Mouse (Mus musculus) thymus, adult 2 months (tissue): ENCODE data around the gene Prss16. TPM values are rescaled to one million over a fixed set of nuclear protein-coding genes. Genes with fewer than 3 reads are reported as not detected.
"Not testable (repeated sequence)": the region's sequence is repeated elsewhere in the genome, so short reads cannot be mapped to it uniquely, and the experiment has no call there.

Source experiments
- DNase-seq: peaks from one replicate; pipeline ENCODE4 v3.0.0; 2021
- H3K27ac ChIP-seq: fragments of 200-500 bp; 2 replicates; pipeline ENCODE4 v1.5.1; 2012; ENCODE audit warnings: low read length, control low read depth; ENCODE audit not compliant: control insufficient read depth, insufficient read depth
- H3K27me3 ChIP-seq: fragments of 200-500 bp; 2 replicates; pipeline ENCODE4 v1.6.1; 2012; ENCODE audit warnings: mild to moderate bottlenecking, low read length, moderate library complexity, mixed read lengths; ENCODE audit not compliant: control insufficient read depth, insufficient read depth
- H3K36me3 ChIP-seq: fragments of 200-500 bp; 2 replicates; pipeline ENCODE4 v1.6.1; 2012; ENCODE audit warnings: mild to moderate bottlenecking, low read length, moderate library complexity; ENCODE audit not compliant: control insufficient read depth, insufficient read depth
- H3K4me1 ChIP-seq: fragments of 200-500 bp; replicated peaks from 2 replicates; pipeline ENCODE4 v1.6.1; 2012; ENCODE audit warnings: low read length; ENCODE audit not compliant: control insufficient read depth, insufficient read depth
- H3K4me3 ChIP-seq: fragments of 200-500 bp; 2 replicates; pipeline ENCODE4 v1.5.1; 2012; ENCODE audit warnings: mild to moderate bottlenecking, low read length, control low read depth, moderate library complexity; ENCODE audit not compliant: control insufficient read depth, insufficient read depth
- CTCF ChIP-seq: fragments of 200-500 bp; IDR thresholded peaks from 2 replicates; pipeline ENCODE4 v1.5.1; 2012; ENCODE audit warnings: mild to moderate bottlenecking, control low read depth, low read length, moderate library complexity, borderline replicate concordance; ENCODE audit not compliant: control insufficient read depth, poor library complexity, insufficient read depth; ENCODE audit errors: extremely low read depth
- POLR2A ChIP-seq: fragments of 200-500 bp; IDR thresholded peaks from 2 replicates; pipeline ENCODE4 v1.6.1; 2012; ENCODE audit warnings: mild to moderate bottlenecking, low read length, control low read depth, moderate library complexity; ENCODE audit not compliant: control insufficient read depth, poor library complexity, insufficient read depth; ENCODE audit errors: extremely low read depth
- WGBS: fragments of 180-500 bp; shearing (Covaris S2); methylation state at CpG from one replicate; pipeline ENCODE4 v1.1.7; 2018; 5-methylcytosine and 5-hydroxymethylcytosine counted together
- polyA plus RNA-seq: library from polyadenylated mRNA; depleted of rRNA; stranded (reverse); fragments of >200 nt; gene quantifications from 2 replicates; pipeline ENCODE4 v1.2.3, GENCODE M21; 2012

Prss16 gene
- polyA plus RNA-seq, 1 experiment: 1,004 TPM

DNA sequence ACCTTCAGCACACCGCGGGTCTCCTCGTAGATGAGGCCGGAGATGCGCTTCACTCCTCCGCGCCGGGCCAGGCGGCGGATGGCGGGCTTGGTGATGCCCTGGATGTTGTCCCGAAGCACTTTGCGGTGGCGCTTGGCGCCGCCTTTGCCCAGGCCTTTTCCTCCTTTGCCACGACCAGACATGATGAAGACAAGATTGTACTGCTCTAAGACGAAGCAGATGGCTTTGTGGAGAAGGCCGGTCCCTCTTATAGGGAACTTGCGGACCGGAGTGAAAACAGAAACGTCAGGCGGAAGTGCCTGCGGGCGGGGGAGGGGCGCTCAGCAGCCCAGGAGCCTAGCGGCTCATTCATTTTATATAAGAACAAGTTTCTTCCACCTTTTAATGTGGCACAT lies 31.6 kb upstream of the Prss16 start, which contains the start of gene Hist1h4i:
Gene Hist1h4i (minus strand): TSS at position 221 of the 395 bp plus-strand sequence.
- Histone ChIP-seq H3K4me3 (peak within 1 kb of the TSS; percentile 44), H3K4me1 (peaks cover 12% of the 10 kb centered on the region), H3K27ac (peak within 1 kb of the TSS; percentile 95)
- peak; percentile 97 for DNase-seq
- H3K36me3 ChIP-seq, H3K27me3 ChIP-seq: not testable (repeated sequence)
- peak; percentile 87 for TF ChIP-seq POLR2A
- under 1% methylated on average over 26 of the region's 27 CpGs for WGBS

- no peak for DNase-seq
- H3K36me3 ChIP-seq: no peaks in the 10 kb centered on the region
- H3K27ac ChIP-seq: peak overlapping the region; percentile 95
- H3K4me3 ChIP-seq: peak overlapping the region; percentile 44
- no peak for TF ChIP-seq POLR2A
- TF ChIP-seq CTCF: no peak
- under 1% methylated on average over 24 of the region's 24 CpGs for WGBS
- H3K27me3 ChIP-seq: no peaks in the 10 kb centered on the region
- peaks cover 12% of the 10 kb centered on the region for H3K4me1 ChIP-seq
Measured at GRCm38 (mm10) chr13:22040464-22041141, 31.1 kb upstream of the Prss16 start.

- Histone ChIP-seq H3K4me1 (peaks cover 9% of the 10 kb centered on the region), H3K4me3 (no peak overlapping the region), H3K36me3 (no peaks in the 10 kb centered on the region), H3K27me3 (no peaks in the 10 kb centered on the region), H3K27ac (no peak overlapping the region; the same call in 1 of the 2 replicates)
- TF ChIP-seq POLR2A (no peak), CTCF (no peak)
- DNase-seq: no peak
- WGBS: 22% methylated on average over 2 of the region's 2 CpGs
Measured at GRCm38 (mm10) chr13:22039951-22040463, 30.5 kb upstream of the Prss16 start.

- Histone ChIP-seq H3K27me3 (no peaks in the 10 kb centered on the region), H3K27ac (no peak overlapping the region; the same call in 1 of the 2 replicates), H3K4me1 (peaks cover 9% of the 10 kb centered on the region), H3K4me3 (no peak overlapping the region), H3K36me3 (no peaks in the 10 kb centered on the region)
- TF ChIP-seq CTCF (no peak), POLR2A (no peak)
- 85% methylated on average over 5 of the region's 5 CpGs for WGBS
- DNase-seq: no peak
Measured at GRCm38 (mm10) chr13:22039364-22039763, 29.8 kb upstream of the Prss16 start.

DNA sequence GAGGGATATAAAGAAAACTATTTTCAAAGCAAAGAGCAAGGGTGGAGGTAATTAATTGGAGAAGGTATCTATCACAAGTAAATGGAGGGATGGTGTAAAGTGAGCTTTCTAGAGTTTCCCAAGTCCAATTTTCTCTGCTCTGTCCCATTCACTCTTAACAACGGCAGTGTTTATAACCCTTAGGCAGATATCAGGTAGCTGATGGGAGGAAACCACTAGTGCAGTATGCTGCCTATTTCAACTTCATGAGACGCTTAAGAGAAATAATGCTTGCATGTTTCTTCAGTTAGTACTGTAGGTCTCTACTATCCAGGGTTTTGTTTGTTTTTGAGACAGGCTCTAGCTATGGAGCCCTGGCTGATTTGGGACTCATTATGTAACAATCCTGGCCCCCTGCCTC lies 27.9 kb upstream of the Prss16 start:
- no peak overlapping the region for H3K4me3 ChIP-seq
- TF ChIP-seq POLR2A: no peak
- TF ChIP-seq CTCF: no peak
- 90% methylated on average over 2 of the region's 2 CpGs for WGBS
- no peaks in the 10 kb centered on the region for H3K27me3 ChIP-seq
- peaks cover 9% of the 10 kb centered on the region for H3K4me1 ChIP-seq
- DNase-seq: no peak
- no peaks in the 10 kb centered on the region for H3K36me3 ChIP-seq
- H3K27ac ChIP-seq: no peak overlapping the region; the same call in 1 of the 2 replicates

DNA sequence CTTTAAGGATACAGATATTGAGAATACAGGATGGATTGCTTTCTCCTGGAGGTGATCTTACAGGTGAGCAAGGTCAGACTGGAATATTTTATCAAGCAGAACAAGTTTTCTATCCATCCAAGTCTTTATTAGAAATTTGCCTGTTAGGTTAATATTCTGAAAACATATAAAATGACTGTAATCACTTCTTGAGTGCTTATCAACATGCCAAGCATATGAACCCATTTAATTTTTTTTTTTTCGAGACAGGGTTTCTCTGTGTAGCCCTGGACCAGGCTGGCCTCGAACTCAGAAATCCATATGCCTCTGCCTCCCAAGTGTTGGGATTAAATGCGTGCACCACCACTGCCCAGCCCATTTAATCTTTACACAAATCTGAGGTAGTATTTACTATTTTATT lies 27.4 kb upstream of the Prss16 start:
- no peak overlapping the region for H3K4me3 ChIP-seq

More for the DNA sequence above, 27.4 kb upstream of the Prss16 start:
- DNase-seq: no peak
- 82% methylated on average over 3 of the region's 3 CpGs for WGBS
- H3K27ac ChIP-seq: peak overlapping the region; percentile 80
- TF ChIP-seq CTCF: no peak
- no peak for TF ChIP-seq POLR2A
- peaks cover 9% of the 10 kb centered on the region for H3K4me1 ChIP-seq
- H3K36me3 ChIP-seq: no peaks in the 10 kb centered on the region
- H3K27me3 ChIP-seq: no peaks in the 10 kb centered on the region
